Mouse (Mus musculus): ENCODE measurements around the gene Gm10715. TPM values are rescaled to one million over a fixed set of nuclear protein-coding genes. Genes with fewer than 3 reads are reported as not detected.
"Not testable (repeated sequence)": the region's sequence is repeated elsewhere in the genome, so short reads cannot be mapped to it uniquely, and the experiment has no call there.

Gm10715 gene
- total RNA-seq, 4 experiments from 2014 or later: 0.52 TPM; not detected in 3

DNA sequence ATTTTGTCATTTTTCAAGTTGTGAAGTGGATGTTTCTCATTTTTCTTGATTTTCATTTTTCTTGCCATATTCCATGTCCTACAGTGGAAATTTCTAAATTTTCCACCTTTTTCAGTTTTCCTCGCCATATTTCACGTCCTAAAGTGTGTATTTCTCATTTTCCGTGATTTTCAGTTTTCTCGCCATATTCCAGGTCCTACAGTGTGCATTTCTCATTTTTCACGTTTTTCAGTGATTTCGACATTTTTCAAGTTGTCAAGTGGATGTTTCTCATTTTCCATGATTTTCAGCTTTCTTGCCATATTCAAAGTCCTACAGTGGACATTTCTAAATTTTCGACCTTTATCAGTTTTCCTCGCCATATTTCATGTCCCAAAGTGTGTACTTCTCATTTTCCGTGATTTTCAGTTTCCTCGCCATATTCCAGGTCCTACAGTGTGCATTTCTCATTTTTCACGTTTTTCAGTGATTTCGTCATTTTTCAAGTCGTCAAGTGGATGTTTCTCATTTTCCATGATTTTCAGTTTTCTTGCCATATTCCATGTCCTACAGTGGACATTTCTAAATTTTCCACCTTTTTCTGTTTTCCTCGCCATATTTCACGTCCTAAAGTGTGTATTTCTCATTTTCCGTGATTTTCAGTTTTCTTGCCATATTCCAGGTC is 12.6 kb upstream of the Gm10715 start:
- DNase-seq (ENCODE audit: low spot score in 2 of 2): peak; percentile 99 to 100

DNA sequence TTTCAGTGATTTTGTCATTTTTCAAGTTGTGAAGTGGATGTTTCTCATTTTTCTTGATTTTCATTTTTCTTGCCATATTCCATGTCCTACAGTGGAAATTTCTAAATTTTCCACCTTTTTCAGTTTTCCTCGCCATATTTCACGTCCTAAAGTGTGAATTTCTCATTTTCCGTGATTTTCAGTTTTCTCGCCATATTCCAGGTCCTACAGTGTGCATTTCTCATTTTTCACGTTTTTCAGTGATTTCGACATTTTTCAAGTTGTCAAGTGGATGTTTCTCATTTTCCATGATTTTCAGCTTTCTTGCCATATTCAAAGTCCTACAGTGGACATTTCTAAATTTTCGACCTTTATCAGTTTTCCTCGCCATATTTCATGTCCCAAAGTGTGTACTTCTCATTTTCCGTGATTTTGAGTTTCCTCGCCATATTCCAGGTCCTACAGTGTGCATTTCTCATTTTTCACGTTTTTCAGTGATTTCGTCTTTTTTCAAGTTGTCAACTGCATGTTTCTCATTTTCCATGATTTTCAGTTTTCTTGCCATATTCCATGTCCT is 11.7 kb upstream of the Gm10715 start, which contains the start of gene Gm10717:
Gene Gm10717, plus strand, starts transcription at position 506 of the 556 bp plus-strand sequence.
- DNase-seq (ENCODE audit: low spot score in 2 of 2): peak; percentile 14

DNA sequence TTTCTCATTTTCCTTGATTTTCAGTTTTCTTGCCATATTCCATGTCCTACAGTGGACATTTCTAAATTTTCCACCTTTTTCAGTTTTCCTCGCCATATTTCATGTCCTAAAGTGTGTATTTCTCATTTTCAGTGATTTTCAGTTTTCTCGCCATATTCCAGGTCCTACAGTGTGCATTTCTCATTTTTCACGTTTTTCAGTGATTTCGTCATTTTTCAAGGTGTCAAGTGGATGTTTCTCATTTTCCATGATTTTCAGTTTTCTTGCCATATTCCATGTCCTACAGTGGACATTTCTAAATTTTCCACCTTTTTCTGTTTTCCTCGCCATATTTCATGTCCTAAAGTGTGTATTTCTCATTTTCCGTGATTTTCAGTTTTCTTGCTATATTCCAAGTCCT is 11.0 kb upstream of the Gm10715 start:
- peak; percentile 42 to 52 for DNase-seq (ENCODE audit: low spot score in 2 of 2)

DNA sequence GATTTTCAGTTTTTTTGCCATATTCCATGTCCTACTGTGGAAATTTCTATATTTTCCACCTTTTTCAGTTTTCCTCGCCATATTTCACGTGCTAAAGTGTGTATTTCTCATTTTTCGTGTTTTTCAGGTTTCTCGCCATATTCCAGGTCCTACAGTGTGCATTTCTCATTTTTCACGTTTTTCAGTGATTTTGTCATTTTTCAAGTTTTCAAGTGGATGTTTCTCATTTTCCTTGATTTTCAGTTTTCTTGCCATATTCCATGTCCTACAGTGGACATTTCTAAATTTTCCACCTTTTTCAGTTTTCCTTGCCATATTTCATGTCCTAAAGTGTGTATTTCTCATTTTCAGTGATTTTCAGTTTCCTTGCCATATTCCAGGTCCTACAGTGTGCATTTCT is 10.5 kb upstream of the Gm10715 start:
- DNase-seq (ENCODE audit: low spot score in 2 of 2): not testable (repeated sequence)

DNA sequence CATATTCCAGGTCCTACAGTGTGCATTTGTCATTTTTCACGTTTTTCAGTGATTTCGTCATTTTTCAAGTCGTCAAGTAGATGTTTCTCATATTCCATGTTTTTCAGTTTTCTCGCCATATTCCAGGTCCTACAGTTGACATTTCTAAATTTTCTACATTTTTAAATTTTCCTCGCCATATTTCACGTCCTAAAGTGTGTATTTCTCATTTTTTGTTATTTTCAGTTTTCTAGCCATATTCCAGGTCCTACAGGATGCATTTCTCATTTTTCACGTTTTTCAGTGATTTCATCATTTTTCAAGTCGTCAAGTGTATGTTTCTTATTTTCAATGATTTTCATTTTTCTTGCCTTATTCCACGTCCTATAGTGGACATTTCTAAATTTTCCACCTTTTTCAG is 9.9 kb upstream of the Gm10715 start:
- not testable (repeated sequence) for DNase-seq (ENCODE audit: low spot score in 2 of 2)

DNA sequence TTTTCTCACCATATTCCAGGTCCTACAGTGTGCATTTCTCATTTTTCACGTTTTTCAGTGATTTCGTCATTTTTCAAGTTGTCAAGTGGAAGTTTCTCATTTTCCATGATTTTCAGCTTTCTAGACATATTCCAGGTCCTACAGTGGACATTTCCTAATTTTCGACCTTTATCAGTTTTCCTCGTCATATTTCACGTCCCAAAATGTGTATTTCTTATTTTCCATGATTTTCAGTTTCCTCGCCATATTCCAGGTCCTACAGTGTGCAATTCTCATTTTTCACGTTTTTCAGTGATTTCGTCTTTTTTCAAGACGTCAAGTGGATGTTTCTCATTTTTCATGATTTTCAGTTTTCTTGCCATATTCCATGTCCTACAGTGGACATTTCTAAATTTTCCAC is 9.5 kb upstream of the Gm10715 start:
- not testable (repeated sequence) for DNase-seq (ENCODE audit: low spot score in 2 of 2)

DNA sequence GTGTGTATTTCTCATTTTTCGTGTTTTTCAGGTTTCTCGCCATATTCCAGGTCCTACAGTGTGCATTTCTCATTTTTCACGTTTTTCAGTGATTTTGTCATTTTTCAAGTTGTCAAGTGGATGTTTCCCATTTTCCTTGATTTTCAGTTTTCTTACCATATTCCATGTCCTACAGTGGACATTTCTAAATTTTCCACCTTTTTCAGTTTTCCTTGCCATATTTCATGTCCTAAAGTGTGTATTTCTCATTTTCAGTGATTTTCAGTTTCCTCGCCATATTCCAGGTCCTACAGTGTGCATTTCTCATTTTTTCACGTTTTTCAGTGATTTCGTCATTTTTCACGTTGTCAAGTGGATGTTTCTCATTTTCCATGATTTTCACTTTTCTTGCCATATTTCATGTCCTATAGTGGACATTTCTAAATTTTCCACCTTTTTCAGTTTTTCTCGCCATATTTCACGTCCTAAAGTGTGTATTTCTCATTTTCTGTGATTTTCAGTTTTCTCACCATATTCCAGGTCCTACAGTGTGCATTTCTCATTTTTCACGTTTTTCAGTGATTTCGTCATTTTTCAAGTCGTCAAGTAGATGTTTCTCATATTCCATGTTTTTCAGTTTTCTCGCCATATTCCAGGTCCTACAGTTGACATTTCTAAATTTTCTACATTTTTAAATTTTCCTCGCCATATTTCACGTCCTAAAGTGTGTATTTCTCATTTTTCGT is 7.2 kb upstream of the Gm10715 start:
- DNase-seq (ENCODE audit: low spot score in 2 of 2): peak; percentile 31 to 34

DNA sequence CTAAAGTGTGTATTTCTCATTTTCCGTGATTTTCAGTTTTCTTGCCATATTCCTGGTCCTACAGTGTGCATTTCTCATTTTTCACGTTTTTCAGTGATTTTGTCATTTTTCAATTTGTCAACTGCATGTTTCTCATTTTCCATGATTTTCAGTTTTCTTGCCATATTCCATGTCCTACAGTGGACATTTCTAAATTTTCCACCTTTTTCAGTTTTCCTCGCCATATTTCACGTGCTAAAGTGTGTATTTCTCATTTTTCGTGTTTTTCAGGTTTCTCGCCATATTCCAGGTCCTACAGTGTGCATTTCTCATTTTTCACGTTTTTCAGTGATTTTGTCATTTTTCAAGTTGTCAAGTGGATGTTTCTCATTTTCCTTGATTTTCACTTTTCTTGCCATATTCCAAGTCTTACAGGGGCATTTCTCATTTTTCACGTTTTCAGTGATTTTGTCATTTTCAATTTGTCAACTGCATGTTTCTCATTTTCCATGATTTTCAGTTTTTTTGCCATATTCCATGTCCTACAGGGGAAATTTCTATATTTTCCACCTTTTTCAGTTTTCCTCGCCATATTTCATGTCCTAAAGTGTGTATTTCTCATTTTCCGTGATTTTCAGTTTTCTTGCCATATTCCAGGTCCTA is 5.9 kb upstream of the Gm10715 start:
- DNase-seq (ENCODE audit: low spot score in 2 of 2): not testable (repeated sequence)

DNA sequence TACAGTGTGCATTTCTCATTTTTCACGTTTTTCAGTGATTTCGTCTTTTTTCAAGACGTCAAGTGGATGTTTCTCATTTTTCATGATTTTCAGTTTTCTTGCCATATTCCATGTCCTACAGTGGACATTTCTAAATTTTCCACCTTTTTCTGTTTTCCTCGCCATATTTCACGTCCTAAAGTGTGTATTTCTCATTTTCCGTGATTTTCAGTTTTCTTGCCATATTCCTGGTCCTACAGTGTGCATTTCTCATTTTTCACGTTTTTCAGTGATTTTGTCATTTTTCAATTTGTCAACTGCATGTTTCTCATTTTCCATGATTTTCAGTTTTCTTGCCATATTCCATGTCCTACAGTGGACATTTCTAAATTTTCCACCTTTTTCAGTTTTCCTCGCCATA is 2.4 kb upstream of the Gm10715 start, which contains the start of gene Gm17535:
Gene Gm17535, plus strand, starts transcription at position 301 of the 400 bp plus-strand sequence.
- DNase-seq (ENCODE audit: low spot score in 2 of 2): not testable (repeated sequence)

DNA sequence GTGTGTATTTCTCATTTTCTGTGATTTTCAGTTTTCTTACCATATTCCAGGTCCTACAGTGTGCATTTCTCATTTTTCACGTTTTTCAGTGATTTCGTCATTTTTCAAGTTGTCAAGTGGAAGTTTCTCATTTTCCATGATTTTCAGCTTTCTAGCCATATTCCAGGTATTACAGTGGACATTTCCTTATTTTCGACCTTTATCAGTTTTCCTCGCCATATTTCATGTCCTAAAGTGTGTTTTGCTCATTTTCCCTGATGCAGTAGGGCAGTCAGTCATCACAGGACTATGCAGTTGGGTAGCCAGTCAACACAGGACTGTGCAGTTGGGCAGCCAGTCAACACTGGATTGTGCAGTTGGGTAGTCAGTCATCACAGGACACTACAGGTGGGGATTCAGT is 1.5 kb downstream of the Gm10715 start:
- DNase-seq (ENCODE audit: low spot score in 2 of 2): not testable (repeated sequence)

Small RNA genes within 50 kb of the gene (microRNA-seq; reads per million reads assigned to microRNA genes)
- 0 reads per million in 2 experiments for gene Mir101c

Other genes with a start within 250 kb of the Gm10715 start
- not detected for gene Gm10722, start 36.0 kb upstream of the Gm10715 start, total RNA-seq (2022)
- gene Gm11168, start 33.5 kb upstream of the Gm10715 start, total RNA-seq (2022): not detected
- under 1 TPM in 2 of 4 experiments, not detected in 2; 0.55 to 0.61 TPM for gene Gm10721, start 23.7 kb upstream of the Gm10715 start, total RNA-seq (2022)
- not detected for gene Gm10720, start 21.2 kb upstream of the Gm10715 start, total RNA-seq (2022)
- 1 to 10 TPM in 1 of 4 experiments, under 1 TPM in 2, not detected in 1; 0.52 to 1.4 (median 0.75) TPM for gene Gm10719, start 19.5 kb upstream of the Gm10715 start, total RNA-seq (2022)
- under 1 TPM in 2 of 4 experiments, not detected in 2; 0.68 to 0.81 TPM for gene Gm10718, start 13.3 kb upstream of the Gm10715 start, total RNA-seq (2022)
- gene Gm10717, start 11.5 kb upstream of the Gm10715 start, total RNA-seq (2022): not detected
- not detected for gene Gm17535, start 2.3 kb upstream of the Gm10715 start, total RNA-seq (2022)